Mouse (Mus musculus) limb, embryonic 13.5 days (tissue): ENCODE data around the gene Ifit3. TPM values are rescaled to one million over a fixed set of nuclear protein-coding genes. Genes with fewer than 3 reads are reported as not detected.
A peak's percentile ranks its signal among the peaks of the same experiment; 100 is the strongest.
"Not testable (repeated sequence)": the region's sequence is repeated elsewhere in the genome, so short reads cannot be mapped to it uniquely, and the experiment has no call there.

Source experiments
- ATAC-seq: fragments of 200-750 bp; cut with Nextera tagmentation; 2 replicates; pipeline ENCODE4 v1.8.0; 2017; ENCODE audit warnings: low read depth, moderate number of reproducible peaks, moderate TSS enrichment; ENCODE audit not compliant: low FRiP score
- H3K27ac ChIP-seq: fragments of 300-500 bp; sonication (generic); 2 replicates; pipeline ENCODE4 v1.5.1; 2015; ENCODE audit warnings: inconsistent platforms, mild to moderate bottlenecking, moderate library complexity
- H3K27me3 ChIP-seq: fragments of 300-500 bp; sonication (generic); 2 replicates; pipeline ENCODE4 v1.6.1; 2015; ENCODE audit warnings: mild to moderate bottlenecking, inconsistent platforms
- H3K36me3 ChIP-seq: fragments of 300-500 bp; sonication (generic); 2 replicates; pipeline ENCODE4 v1.6.1; 2015; ENCODE audit warnings: inconsistent platforms, mild to moderate bottlenecking, moderate library complexity
- H3K4me1 ChIP-seq: fragments of 300-500 bp; sonication (generic); 2 replicates; pipeline ENCODE4 v1.6.1; 2015; ENCODE audit warnings: inconsistent platforms
- H3K4me2 ChIP-seq: fragments of 300-500 bp; sonication (generic); replicated peaks from 2 replicates; pipeline ENCODE4 v1.6.1; 2015; ENCODE audit warnings: inconsistent platforms, mild to moderate bottlenecking, moderate library complexity
- H3K4me3 ChIP-seq: fragments of 300-500 bp; sonication (generic); 2 replicates; pipeline ENCODE4 v1.5.1; 2015; ENCODE audit warnings: moderate library complexity, mild to moderate bottlenecking, inconsistent platforms
- H3K9ac ChIP-seq: fragments of 300-500 bp; sonication (generic); 2 replicates; pipeline ENCODE4 v1.6.1; 2015; ENCODE audit warnings: mild to moderate bottlenecking, inconsistent platforms
- H3K9me3 ChIP-seq: fragments of 300-500 bp; sonication (generic); 2 replicates; pipeline ENCODE4 v1.6.1; 2016; ENCODE audit warnings: inconsistent platforms
- WGBS: fragments of 180-500 bp; shearing (Covaris S2); methylation state at CpG from one replicate; pipeline ENCODE4 v1.1.7; 2015; 5-methylcytosine and 5-hydroxymethylcytosine counted together
- polyA plus RNA-seq: library from polyadenylated mRNA; unstranded; fragments of >200 nt; fragmentation: Nextera tagmentation; extraction: Ambion mirVana; gene quantifications from 2 replicates; pipeline ENCODE4 v1.2.1, GENCODE M21; 2015

Ifit3 gene
- polyA plus RNA-seq, 1 experiment from 2014 or later, result 1.7 TPM

DNA sequence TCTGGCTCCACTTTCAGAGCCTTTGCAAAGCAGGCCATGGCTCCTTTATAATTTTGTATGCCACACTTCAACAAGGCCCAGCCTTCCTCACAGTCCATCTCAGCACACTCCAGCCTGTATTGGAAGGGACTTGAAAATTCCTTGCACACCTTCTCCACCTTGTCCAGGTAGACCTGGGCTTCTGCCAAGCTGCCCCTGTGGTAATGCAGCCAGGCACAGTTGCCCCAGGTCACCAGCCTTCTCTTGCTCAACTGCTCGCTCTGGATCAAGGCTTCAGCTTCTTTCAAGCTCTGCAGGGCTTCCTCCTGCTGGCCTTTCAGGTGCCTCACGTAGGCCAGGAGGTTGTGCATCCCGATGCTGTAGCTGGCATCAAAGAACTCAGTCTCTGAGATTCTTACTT lies 11.2 kb downstream of the Ifit3 start:
- H3K27me3 ChIP-seq, H3K9me3 ChIP-seq, ATAC-seq, H3K4me1 ChIP-seq, H3K36me3 ChIP-seq, H3K27ac ChIP-seq, H3K9ac ChIP-seq, H3K4me2 ChIP-seq, H3K4me3 ChIP-seq: not testable (repeated sequence)
- WGBS, result 76% methylated on average over 3 of the region's 3 CpGs

DNA sequence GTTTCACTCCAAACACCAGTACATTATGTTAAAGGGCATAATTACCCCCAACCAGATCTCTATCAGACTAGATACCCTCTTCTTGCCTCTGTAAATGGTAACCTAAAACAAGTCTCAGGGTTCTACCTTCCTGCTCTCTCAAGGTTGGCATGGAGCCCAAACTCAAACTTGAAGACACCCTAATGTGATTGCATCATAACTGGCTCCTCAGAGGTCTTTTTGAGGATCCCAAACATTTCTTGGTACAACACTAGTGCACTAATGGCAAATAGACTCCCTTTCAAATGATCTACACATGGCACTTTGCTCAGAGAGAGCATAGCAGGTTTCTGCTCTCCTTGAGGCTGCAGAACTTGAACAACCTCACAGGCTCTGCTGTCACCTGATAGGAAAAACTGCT lies 13.5 kb downstream of the Ifit3 start:
- Histone ChIP-seq H3K9ac (no peak overlapping the region), H3K27me3 (no peaks in the 10 kb centered on the region), H3K36me3 (no peaks in the 10 kb centered on the region), H3K9me3 (no peaks in the 10 kb centered on the region), H3K27ac (no peak overlapping the region), H3K4me3 (no peak overlapping the region), H3K4me1 (peaks cover 5% of the 10 kb centered on the region), H3K4me2 (no peak overlapping the region)
- no peak for ATAC-seq

DNA sequence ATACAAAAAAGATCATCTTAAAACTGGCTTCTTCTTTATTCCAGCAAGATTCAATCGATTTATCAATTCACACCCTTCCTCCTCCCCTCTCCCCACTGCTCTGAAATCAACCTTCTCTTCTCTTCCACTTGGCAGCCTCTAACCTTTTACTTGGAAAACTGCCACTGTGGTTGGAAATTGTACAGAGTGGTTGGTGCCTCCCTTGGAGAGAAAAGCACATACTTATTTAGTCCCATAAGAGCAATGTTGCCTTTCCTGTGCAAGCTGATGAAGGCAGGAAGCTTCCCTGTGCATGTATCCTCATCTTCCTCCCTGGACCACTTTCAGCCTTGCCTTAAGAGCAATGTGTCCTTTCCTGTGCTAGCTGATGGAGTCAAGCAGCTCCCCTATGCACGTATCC lies 15.0 kb downstream of the Ifit3 start:
- 75% methylated on average over 2 of the region's 2 CpGs for WGBS
- peaks cover 5% of the 10 kb centered on the region for H3K4me1 ChIP-seq
- H3K36me3 ChIP-seq, result no peaks in the 10 kb centered on the region
- no peaks in the 10 kb centered on the region for H3K27me3 ChIP-seq
- no peak overlapping the region for H3K9ac ChIP-seq
- H3K4me2 ChIP-seq, result no peak overlapping the region
- H3K27ac ChIP-seq, result no peak overlapping the region
- no peak overlapping the region for H3K4me3 ChIP-seq
- ATAC-seq, result no peak
- H3K9me3 ChIP-seq, result no peaks in the 10 kb centered on the region

DNA sequence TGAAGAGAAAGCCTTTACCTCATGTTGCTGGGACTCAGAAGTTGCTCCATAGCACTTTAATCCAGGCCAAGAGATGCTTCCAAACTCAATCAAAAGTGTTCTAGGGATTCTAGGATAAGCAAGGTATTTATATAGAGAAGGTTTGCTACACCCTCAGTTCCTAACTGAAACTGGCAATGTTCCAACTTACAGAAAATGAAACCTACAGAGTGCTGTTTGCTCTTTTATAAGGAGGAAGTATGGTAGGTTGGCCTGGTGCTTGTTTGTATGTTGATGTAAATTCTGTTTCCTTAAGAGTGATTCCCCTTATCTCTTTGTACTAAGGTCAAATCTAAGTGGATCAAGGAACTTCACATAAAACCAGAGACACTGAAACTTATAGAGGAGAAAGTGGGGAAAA lies 15.9 kb downstream of the Ifit3 start:
- not testable (repeated sequence) for ATAC-seq, H3K4me2 ChIP-seq, H3K27ac ChIP-seq, H3K36me3 ChIP-seq, H3K4me3 ChIP-seq, H3K9ac ChIP-seq, H3K4me1 ChIP-seq, H3K9me3 ChIP-seq, H3K27me3 ChIP-seq

DNA sequence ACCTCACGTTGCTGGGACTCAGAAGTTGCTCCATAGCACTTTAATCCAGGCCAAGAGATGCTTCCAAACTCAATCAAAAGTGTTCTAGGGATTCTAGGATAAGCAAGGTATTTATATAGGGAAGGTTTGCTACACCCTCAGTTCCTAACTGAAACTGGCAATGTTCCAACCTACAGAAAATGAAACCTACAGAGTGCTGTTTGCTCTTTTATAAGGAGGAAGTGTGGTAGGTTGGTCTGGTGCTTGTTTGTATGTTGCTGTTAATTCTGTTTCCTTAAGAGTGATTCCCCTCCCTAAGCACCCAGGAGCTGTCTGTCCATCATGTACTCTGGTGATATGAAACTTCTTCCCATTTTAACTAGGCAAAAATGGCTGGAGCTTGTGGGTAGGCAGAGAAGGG lies 18.6 kb downstream of the Ifit3 start, which contains the start of gene Ifit1bl1:
TSS of gene Ifit1bl1 (minus strand) at position 69 of the 400 bp plus-strand sequence.
- ATAC-seq, H3K9ac ChIP-seq, H3K4me3 ChIP-seq, H3K4me2 ChIP-seq, H3K27ac ChIP-seq, H3K9me3 ChIP-seq, H3K27me3 ChIP-seq, H3K4me1 ChIP-seq, H3K36me3 ChIP-seq: not testable (repeated sequence)
- 57% methylated on average over 1 of the region's 1 CpGs for WGBS

DNA sequence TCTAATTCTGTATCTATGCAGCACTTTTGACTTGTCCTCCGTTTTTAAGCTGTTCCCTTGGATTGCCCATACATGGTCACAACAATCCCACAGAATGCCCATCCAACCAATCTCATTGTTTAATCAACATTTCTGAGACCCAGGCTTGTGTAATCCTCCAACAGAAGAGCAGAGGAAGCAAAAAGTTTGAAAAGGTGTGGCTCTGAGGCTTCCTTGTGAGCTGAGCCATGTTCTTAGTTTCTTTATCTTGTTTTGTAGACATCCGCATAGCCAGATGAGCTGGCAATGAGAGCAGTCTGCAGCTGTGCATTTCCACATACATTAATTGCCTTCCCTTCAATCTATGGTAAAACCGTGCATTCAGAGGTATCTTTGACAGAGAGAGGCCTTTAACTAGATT lies 22.1 kb downstream of the Ifit3 start:
- H3K4me1 ChIP-seq, result peaks cover 11% of the 10 kb centered on the region
- H3K27me3 ChIP-seq, result no peaks in the 10 kb centered on the region
- H3K9ac ChIP-seq, result no peak overlapping the region
- no peak overlapping the region for H3K4me2 ChIP-seq
- H3K27ac ChIP-seq, result no peak overlapping the region
- ATAC-seq, result no peak
- no peaks in the 10 kb centered on the region for H3K36me3 ChIP-seq
- no peak overlapping the region for H3K4me3 ChIP-seq
- WGBS, result 87% methylated on average over 3 of the region's 3 CpGs
- H3K9me3 ChIP-seq, result no peaks in the 10 kb centered on the region

DNA sequence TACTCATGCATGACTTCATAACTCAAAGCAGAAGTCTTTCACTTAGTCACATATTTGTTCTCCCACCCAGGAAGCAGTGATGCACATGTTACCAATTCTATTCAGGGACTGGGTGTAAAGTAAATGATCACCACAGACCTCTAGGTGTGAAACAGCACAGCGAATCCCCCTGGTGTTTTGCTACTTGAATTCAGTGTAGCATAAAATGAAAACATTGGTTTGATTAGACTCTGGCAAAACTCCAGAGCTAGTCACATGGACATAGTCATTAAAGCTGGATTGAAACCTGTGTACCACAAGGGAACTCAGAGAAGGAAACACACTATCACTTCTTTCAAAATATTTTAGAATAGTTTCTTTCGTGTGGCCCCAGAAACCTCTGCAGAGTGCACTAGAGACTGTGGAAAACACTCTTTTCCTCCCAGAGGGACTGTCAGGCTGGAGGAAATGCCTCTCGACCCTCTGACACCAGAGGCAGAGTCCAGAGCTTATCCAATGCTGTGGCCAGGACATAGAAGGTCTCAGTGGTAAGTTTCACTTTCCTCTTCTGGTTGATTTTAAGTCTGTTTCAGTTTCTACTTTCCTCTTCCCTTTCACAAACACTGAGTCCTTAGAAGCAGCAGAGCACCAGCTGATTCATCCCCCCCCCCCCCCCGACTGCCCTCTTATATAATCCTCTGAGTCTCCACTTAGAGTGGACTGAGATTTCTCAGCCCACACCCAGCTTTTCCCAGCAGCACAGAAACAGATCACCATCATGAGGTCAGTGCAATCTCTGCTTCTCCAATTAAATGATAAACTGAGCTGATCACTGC lies 24.1 kb downstream of the Ifit3 start, which contains the start of gene Ifit3b:
TSS of gene Ifit3b (plus strand) at position 734 of the 815 bp plus-strand sequence.
- H3K4me3 ChIP-seq, H3K9ac ChIP-seq, H3K36me3 ChIP-seq, H3K9me3 ChIP-seq, H3K27me3 ChIP-seq, H3K27ac ChIP-seq: not testable (repeated sequence)
- H3K4me1 ChIP-seq, result peaks cover 11% of the 10 kb centered on the region
- peak within 1 kb of the TSS; percentile 31 for H3K4me2 ChIP-seq
- peak; percentile 83 for ATAC-seq
- 36% methylated on average over 4 of the region's 4 CpGs for WGBS

DNA sequence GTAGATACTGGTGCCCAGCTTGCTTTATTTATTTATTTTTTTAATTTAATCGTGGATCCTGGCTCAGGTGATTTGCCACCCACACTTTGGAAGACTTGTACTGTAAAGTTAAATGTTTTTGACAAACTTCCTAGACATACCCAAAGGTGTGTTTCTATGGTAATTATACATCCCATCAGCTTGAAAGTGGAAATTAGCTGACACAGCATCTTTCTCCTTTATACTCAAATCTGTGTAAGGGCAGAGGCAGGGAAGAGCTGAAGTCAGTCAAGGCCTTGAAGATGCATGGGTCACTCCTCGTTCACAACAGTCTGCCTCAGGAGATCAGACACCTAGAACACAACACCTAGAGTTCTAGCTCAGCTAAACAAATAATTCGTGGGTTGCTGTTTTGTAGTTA lies 26.8 kb downstream of the Ifit3 start:
- H3K27me3 ChIP-seq, H3K9me3 ChIP-seq, H3K27ac ChIP-seq, H3K4me2 ChIP-seq, H3K4me3 ChIP-seq, ATAC-seq, H3K36me3 ChIP-seq, H3K9ac ChIP-seq: not testable (repeated sequence)
- WGBS, result 74% methylated on average over 3 of the region's 3 CpGs
- peaks cover 11% of the 10 kb centered on the region for H3K4me1 ChIP-seq

DNA sequence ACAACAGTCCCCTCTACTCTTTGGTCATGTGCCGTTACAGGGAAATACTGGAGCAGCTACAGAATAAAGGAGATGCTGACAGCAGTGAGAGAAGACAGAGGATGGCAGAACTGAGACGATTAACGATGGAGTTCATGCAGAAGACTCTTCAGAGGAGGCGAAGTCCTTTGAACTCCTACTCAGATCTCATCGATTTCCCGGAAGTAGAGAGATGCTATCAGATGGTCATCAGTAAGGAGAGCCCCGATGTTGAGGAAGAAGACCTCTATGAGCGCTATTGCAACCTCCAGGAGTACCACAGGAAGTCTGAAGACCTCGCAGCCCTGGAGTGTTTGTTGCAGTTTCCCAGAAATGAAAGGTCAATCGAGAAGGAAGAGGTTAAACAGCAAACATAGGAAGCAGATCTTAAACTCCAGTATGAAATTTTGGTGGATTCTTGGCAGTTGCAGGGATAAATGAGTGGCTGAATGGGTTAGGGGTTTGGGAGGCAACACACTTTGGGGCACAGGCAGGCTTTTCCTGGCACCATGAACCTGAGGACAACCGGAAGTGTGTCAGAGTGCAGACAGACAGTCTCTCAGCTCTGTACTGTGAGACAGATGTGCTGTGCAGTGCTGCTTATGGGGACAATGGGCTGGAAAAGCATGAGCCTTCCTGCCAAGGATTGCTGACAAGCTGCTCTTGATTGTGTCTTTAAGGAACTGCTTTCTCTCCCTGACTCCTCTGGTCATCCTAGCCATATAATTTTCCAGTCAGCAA lies 29.1 kb downstream of the Ifit3 start:
- H3K27ac ChIP-seq, ATAC-seq, H3K4me1 ChIP-seq, H3K36me3 ChIP-seq, H3K4me2 ChIP-seq, H3K4me3 ChIP-seq, H3K9me3 ChIP-seq, H3K27me3 ChIP-seq, H3K9ac ChIP-seq: not testable (repeated sequence)
- 77% methylated on average over 5 of the region's 11 CpGs for WGBS

DNA sequence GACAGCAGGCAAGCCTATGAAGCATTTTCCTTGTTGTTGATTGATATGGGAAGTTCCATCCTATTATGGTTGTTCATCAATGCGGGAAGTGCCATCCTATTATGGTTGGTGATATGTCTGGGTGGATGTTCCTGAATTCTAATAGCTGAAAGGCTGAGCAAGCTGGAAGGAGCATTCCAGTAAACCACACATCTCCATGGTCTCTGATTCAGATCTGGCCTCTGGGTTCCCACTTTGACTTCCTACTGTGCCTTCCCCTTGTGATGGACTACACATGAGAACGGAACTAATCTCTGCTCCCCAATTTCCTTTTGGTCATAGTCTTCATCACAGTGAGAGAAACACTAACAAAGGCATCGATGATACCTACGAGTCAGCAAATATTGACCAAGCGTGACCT lies 37.5 kb downstream of the Ifit3 start:
- Histone ChIP-seq H3K27me3 (no peaks in the 10 kb centered on the region), H3K4me2 (no peak overlapping the region), H3K9ac (no peak overlapping the region), H3K9me3 (no peaks in the 10 kb centered on the region), H3K36me3 (no peaks in the 10 kb centered on the region), H3K4me3 (no peak overlapping the region), H3K4me1 (no peaks in the 10 kb centered on the region), H3K27ac (no peak overlapping the region)
- no peak for ATAC-seq
- 89% methylated on average over 5 of the region's 5 CpGs for WGBS

DNA sequence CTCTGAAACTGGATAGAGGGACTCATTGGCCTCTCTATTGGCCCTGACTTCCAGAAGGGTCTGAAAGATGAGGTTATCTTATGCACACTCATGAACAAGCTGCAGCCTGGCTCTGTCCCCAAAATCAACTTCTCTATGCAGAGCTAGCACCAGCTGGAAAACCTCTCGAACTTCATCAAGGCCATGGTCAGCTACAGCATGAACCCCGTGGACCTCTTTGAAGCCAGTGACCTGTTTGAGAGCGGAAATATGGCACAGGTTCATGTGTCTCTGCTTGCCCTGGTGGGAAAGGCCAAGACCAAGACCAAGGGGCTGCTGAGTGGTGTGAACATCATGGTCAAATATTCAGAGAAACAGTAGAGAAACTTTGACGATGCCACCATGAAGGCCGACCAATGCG lies 40.5 kb downstream of the Ifit3 start:
- H3K4me3 ChIP-seq, result no peak overlapping the region
- no peak overlapping the region for H3K4me2 ChIP-seq
- WGBS, result 93% methylated on average over 6 of the region's 6 CpGs
- ATAC-seq, result no peak
- H3K9me3 ChIP-seq, result no peaks in the 10 kb centered on the region
- H3K27ac ChIP-seq, result no peak overlapping the region
- no peaks in the 10 kb centered on the region for H3K27me3 ChIP-seq
- H3K4me1 ChIP-seq, result no peaks in the 10 kb centered on the region
- no peaks in the 10 kb centered on the region for H3K36me3 ChIP-seq
- no peak overlapping the region for H3K9ac ChIP-seq

DNA sequence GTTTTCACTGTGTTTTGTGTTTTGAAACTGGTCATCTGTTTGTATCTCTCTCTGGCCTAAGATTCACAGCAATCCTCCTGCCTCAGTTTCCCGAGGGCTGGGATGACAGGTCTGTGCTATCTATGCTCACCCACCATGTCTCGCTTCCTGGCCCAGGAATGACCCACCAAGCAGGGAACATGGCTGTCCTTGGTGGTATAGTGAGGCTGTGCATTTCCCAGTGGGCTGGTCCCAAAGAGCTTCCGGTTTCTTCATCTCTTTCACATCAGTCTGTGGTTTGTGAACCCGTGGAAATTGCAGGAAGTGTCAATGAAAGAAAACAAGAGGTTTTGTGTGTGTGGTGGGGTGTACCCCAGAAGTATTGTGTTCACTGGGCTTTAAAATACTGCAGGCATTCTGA lies 41.3 kb downstream of the Ifit3 start:
- no peaks in the 10 kb centered on the region for H3K9me3 ChIP-seq
- no peak overlapping the region for H3K9ac ChIP-seq
- no peaks in the 10 kb centered on the region for H3K4me1 ChIP-seq
- ATAC-seq, result no peak
- H3K36me3 ChIP-seq, result no peaks in the 10 kb centered on the region
- 82% methylated on average over 4 of the region's 4 CpGs for WGBS
- no peaks in the 10 kb centered on the region for H3K27me3 ChIP-seq
- H3K4me2 ChIP-seq, result no peak overlapping the region
- H3K27ac ChIP-seq, result no peak overlapping the region
- H3K4me3 ChIP-seq, result no peak overlapping the region
